Comparison of ENCODE assay signal across 12 mouse cellular contexts in genomic region chr3:126667019-126667418, GRCm38 (mm10).
DNase-seq lines count a peak whose midpoint lies in the region; ATAC-seq and TF ChIP-seq lines count a peak whose summit lies in the region.
"Had no signal": no experiment of that assay in that cellular context is flagged by ENCODE, and none has a peak within 500 bp of the region (broad histone marks: within the 10 kb centered on the region; RNA-seq: fewer than 3 reads in every experiment).

No protein-coding gene starts in this region.

- H3K9ac ChIP-seq in heart, embryonic 11.5 days (ENCODE audit: low read depth, low read length): no peak overlapping the region
- H3K9ac ChIP-seq in lung, embryonic 15.5 days: no peak overlapping the region
- H3K9ac ChIP-seq in forebrain, postnatal 0 days: no peak overlapping the region
- H3K9ac ChIP-seq in liver, embryonic 12.5 days: no peak overlapping the region
- H3K9ac ChIP-seq: embryonic facial prominence, embryonic 12.5 days; liver, embryonic 13.5 days had no signal

- TF ChIP-seq CTCF in forebrain, postnatal 0 days (IDR thresholded peaks at IDR 0.05; ENCODE audit: low read depth): no peak
- no peak for TF ChIP-seq CTCF in small intestine, adult 2 months (IDR thresholded peaks at IDR 0.05; ENCODE audit: extremely low read depth, insufficient read length, insufficient replicate concordance, low read depth, low read length)

- no peak for DNase-seq in heart, adult 8-10 months (ENCODE audit: low spot score)
- no peak for DNase-seq in lung, postnatal 36 days
- no peak for DNase-seq in forebrain, postnatal 0 days
- DNase-seq in right cerebral cortex, adult 2 months (ENCODE audit: low spot score in 2 of 2): no peak
- DNase-seq: liver, embryonic 13.5 days had no signal

- peaks cover 34% of the 10 kb centered on the region for H3K4me1 ChIP-seq in heart, embryonic 11.5 days (ENCODE audit: control insufficient read depth, insufficient read depth, low read length)
- peaks cover 44% of the 10 kb centered on the region for H3K4me1 ChIP-seq in lung, embryonic 15.5 days
- H3K4me1 ChIP-seq in forebrain, postnatal 0 days (ENCODE audit: insufficient read depth): no peaks in the 10 kb centered on the region
- H3K4me1 ChIP-seq in small intestine, adult 2 months (ENCODE audit: control insufficient read depth, insufficient read depth, insufficient read length, low read length): peaks cover 14% of the 10 kb centered on the region
- no peaks in the 10 kb centered on the region for H3K4me1 ChIP-seq in liver, embryonic 12.5 days
- H3K4me1 ChIP-seq: liver, embryonic 13.5 days; megakaryocyte, embryonic 14.5 days had no signal

- peak overlapping the region; percentile 50; the same call in 1 of the 2 replicates for H3K27ac ChIP-seq in heart, embryonic 11.5 days (ENCODE audit: low read depth, low read length)
- H3K27ac ChIP-seq in lung, embryonic 15.5 days: peak overlapping the region; percentile 78
- H3K27ac ChIP-seq in forebrain, postnatal 0 days (ENCODE audit: low read depth, low read length): no peak overlapping the region
- H3K27ac ChIP-seq in small intestine, adult 2 months (ENCODE audit: insufficient read depth, low read depth, low read length): peak overlapping the region; percentile 23; the same call in 1 of the 2 replicates
- no peak overlapping the region for H3K27ac ChIP-seq in liver, embryonic 12.5 days
- H3K27ac ChIP-seq: embryonic facial prominence, embryonic 12.5 days; kidney, postnatal 0 days; liver, embryonic 13.5 days had no signal

- 94% methylated on average over 11 of the region's 11 CpGs for WGBS in heart, embryonic 11.5 days (ENCODE audit: insufficient replicate concordance)
- WGBS in lung, embryonic 15.5 days: 87% methylated on average over 11 of the region's 11 CpGs
- 92% methylated on average over 11 of the region's 11 CpGs for WGBS in forebrain, postnatal 0 days
- WGBS in small intestine, adult 2 months: 94% methylated on average over 11 of the region's 11 CpGs
- 87% methylated on average over 11 of the region's 11 CpGs for WGBS in liver, embryonic 12.5 days (ENCODE audit: insufficient replicate concordance)

- H3K4me2 ChIP-seq in heart, embryonic 11.5 days: no peak overlapping the region; the same call in 1 of the 2 replicates
- H3K4me2 ChIP-seq in lung, embryonic 15.5 days: no peak overlapping the region
- no peak overlapping the region for H3K4me2 ChIP-seq in forebrain, postnatal 0 days (ENCODE audit: low read depth)
- no peak overlapping the region for H3K4me2 ChIP-seq in liver, embryonic 12.5 days
- H3K4me2 ChIP-seq: embryonic facial prominence, embryonic 12.5 days; liver, embryonic 13.5 days had no signal

- no peak for TF ChIP-seq POLR2A in small intestine, adult 2 months (IDR thresholded peaks at IDR 0.05; ENCODE audit: low read depth, low read length)

- no peak; the same call in 1 of the 2 replicates for ATAC-seq in heart, embryonic 11.5 days (replicated peaks; ENCODE audit: insufficient number of reproducible peaks, low FRiP score, low TSS enrichment)
- peak; percentile 28; the same call in 1 of the 2 replicates for ATAC-seq in lung, embryonic 15.5 days (ENCODE audit: borderline replicate concordance, extremely low read depth, low FRiP score, low TSS enrichment)
- ATAC-seq in forebrain, postnatal 0 days: peak; percentile 2; the same call in 1 of the 2 replicates
- no peak for ATAC-seq in liver, embryonic 12.5 days

- no peaks in the 10 kb centered on the region for H3K9me3 ChIP-seq in heart, embryonic 11.5 days (replicated peaks; ENCODE audit: control insufficient read depth, low read length)
- H3K9me3 ChIP-seq in lung, embryonic 15.5 days: no peaks in the 10 kb centered on the region
- H3K9me3 ChIP-seq in forebrain, postnatal 0 days (ENCODE audit: low read length): no peaks in the 10 kb centered on the region
- H3K9me3 ChIP-seq in liver, embryonic 12.5 days (replicated peaks): no peaks in the 10 kb centered on the region
- H3K9me3 ChIP-seq: embryonic facial prominence, embryonic 12.5 days; liver, embryonic 13.5 days; megakaryocyte, embryonic 14.5 days had no signal

- H3K4me3 ChIP-seq in heart, embryonic 11.5 days (ENCODE audit: low read depth, low read length): no peak overlapping the region
- no peak overlapping the region for H3K4me3 ChIP-seq in lung, embryonic 15.5 days
- no peak overlapping the region for H3K4me3 ChIP-seq in forebrain, postnatal 0 days (ENCODE audit: low read depth, low read length)
- no peak overlapping the region for H3K4me3 ChIP-seq in small intestine, adult 2 months (ENCODE audit: low read depth, low read length)
- no peak overlapping the region for H3K4me3 ChIP-seq in liver, embryonic 12.5 days
- H3K4me3 ChIP-seq: embryonic facial prominence, embryonic 12.5 days; liver, embryonic 13.5 days; megakaryocyte, embryonic 14.5 days had no signal

- no peaks in the 10 kb centered on the region for H3K27me3 ChIP-seq in heart, embryonic 11.5 days (ENCODE audit: control insufficient read depth, insufficient read depth, low read length)
- no peaks in the 10 kb centered on the region for H3K27me3 ChIP-seq in lung, embryonic 15.5 days
- H3K27me3 ChIP-seq in forebrain, postnatal 0 days (ENCODE audit: insufficient read depth, low read length): no peaks in the 10 kb centered on the region
- no peaks in the 10 kb centered on the region for H3K27me3 ChIP-seq in small intestine, adult 2 months (ENCODE audit: control insufficient read depth, insufficient read depth, low read length)
- no peaks in the 10 kb centered on the region for H3K27me3 ChIP-seq in liver, embryonic 12.5 days (replicated peaks)
- H3K27me3 ChIP-seq: embryonic facial prominence, embryonic 12.5 days; liver, embryonic 13.5 days; megakaryocyte, embryonic 14.5 days had no signal

- no peaks in the 10 kb centered on the region for H3K36me3 ChIP-seq in heart, embryonic 11.5 days (ENCODE audit: control insufficient read depth, insufficient read depth, low read length)
- no peaks in the 10 kb centered on the region for H3K36me3 ChIP-seq in lung, embryonic 15.5 days
- H3K36me3 ChIP-seq in forebrain, postnatal 0 days (ENCODE audit: insufficient read depth): no peaks in the 10 kb centered on the region
- peaks cover 4% of the 10 kb centered on the region; the same call in 1 of the 2 replicates for H3K36me3 ChIP-seq in small intestine, adult 2 months (ENCODE audit: control insufficient read depth, insufficient read depth, low read length)
- no peaks in the 10 kb centered on the region for H3K36me3 ChIP-seq in liver, embryonic 12.5 days
- H3K36me3 ChIP-seq: embryonic facial prominence, embryonic 12.5 days; liver, embryonic 13.5 days had no signal

Comparison
In these comparisons a context has a peak if more than half of its experiments do, and no peak if none do; other contexts are left out.
1. ATAC-seq: peak in lung, embryonic 15.5 days (single experiment) and forebrain, postnatal 0 days (single experiment); none in heart, embryonic 11.5 days (single experiment) and liver, embryonic 12.5 days (single experiment).
2. H3K27ac ChIP-seq: peak in heart, embryonic 11.5 days (single experiment), lung, embryonic 15.5 days (single experiment) and small intestine, adult 2 months (single experiment); none in forebrain, postnatal 0 days (single experiment) and liver, embryonic 12.5 days (single experiment).